Mouse (Mus musculus) midbrain, embryonic 11.5 days (tissue): Measurements from ENCODE around the gene Tpcn2. TPM values are rescaled to one million over a fixed set of nuclear protein-coding genes. Genes with fewer than 3 reads are reported as not detected.

Experiments used
- ATAC-seq: fragments of 200-750 bp; cut with Nextera tagmentation; 2 replicates; pipeline ENCODE4 v1.8.0; 2017; ENCODE audit warnings: moderate TSS enrichment, moderate library complexity; ENCODE audit not compliant: low FRiP score
- DNase-seq: peaks from one replicate; pipeline ENCODE4 v3.0.0; 2015; ENCODE audit warnings: low spot score; ENCODE audit errors: missing footprints
- H3K27ac ChIP-seq: fragments of 300-500 bp; sonication (generic); 2 replicates; pipeline ENCODE4 v1.5.1; 2014; ENCODE audit warnings: low read depth, low read length
- H3K27me3 ChIP-seq: fragments of 300-500 bp; sonication (generic); 2 replicates; pipeline ENCODE4 v1.6.1; 2014; ENCODE audit warnings: mild to moderate bottlenecking, low read length, moderate library complexity, mixed read lengths; ENCODE audit not compliant: control insufficient read depth, insufficient read depth
- H3K36me3 ChIP-seq: fragments of 300-500 bp; sonication (generic); 2 replicates; pipeline ENCODE4 v1.6.1; 2014; ENCODE audit warnings: mild to moderate bottlenecking, low read length, moderate library complexity, mixed read lengths; ENCODE audit not compliant: control insufficient read depth, insufficient read depth
- H3K4me1 ChIP-seq: fragments of 300-500 bp; sonication (generic); 2 replicates; pipeline ENCODE4 v1.6.1; 2014; ENCODE audit warnings: low read length; ENCODE audit not compliant: control insufficient read depth, insufficient read depth
- H3K4me2 ChIP-seq: fragments of 300-500 bp; sonication (generic); 2 replicates; pipeline ENCODE4 v1.6.1; 2014; ENCODE audit warnings: mild to moderate bottlenecking, moderate library complexity
- H3K4me3 ChIP-seq: fragments of 300-500 bp; sonication (generic); 2 replicates; pipeline ENCODE4 v1.5.1; 2014; ENCODE audit warnings: low read depth, low read length
- H3K9ac ChIP-seq: fragments of 300-500 bp; sonication (generic); 2 replicates; pipeline ENCODE4 v1.6.1; 2014; ENCODE audit warnings: low read length
- H3K9me3 ChIP-seq: fragments of 300-500 bp; sonication (generic); 2 replicates; pipeline ENCODE4 v1.6.1; 2016; ENCODE audit warnings: low read length; ENCODE audit not compliant: control insufficient read depth
- WGBS: fragments of 180-500 bp; shearing (Covaris S2); extraction: QIAGEN DNeasy Blood & Tissue Kit; methylation state at CpG from one replicate; pipeline ENCODE4 v1.1.7; 2014; 5-methylcytosine and 5-hydroxymethylcytosine counted together
- polyA plus RNA-seq: library from polyadenylated mRNA; unstranded; fragments of >200 nt; fragmentation: Nextera tagmentation; extraction: Ambion mirVana; gene quantifications from 2 replicates; pipeline ENCODE4 v1.2.1, GENCODE M21; 2014

Tpcn2 gene
- polyA plus RNA-seq, 1 experiment from 2014 or later: 1.9 TPM

GRCm38 (mm10) chr7:145205363-145205902 lies 78.4 kb downstream of the Tpcn2 start:
- H3K9me3 ChIP-seq: no peaks in the 10 kb centered on the region
- H3K9ac ChIP-seq: peak overlapping the region; percentile 59
- peaks cover 31% of the 10 kb centered on the region for H3K4me1 ChIP-seq
- DNase-seq: peak; percentile 90
- H3K27me3 ChIP-seq: no peaks in the 10 kb centered on the region
- peak overlapping the region; percentile 4; the same call in 1 of the 2 replicates for H3K4me2 ChIP-seq
- ATAC-seq: peak; percentile 4; the same call in 1 of the 2 replicates
- H3K4me3 ChIP-seq: no peak overlapping the region
- 84% methylated on average over 4 of the region's 4 CpGs for WGBS
- H3K36me3 ChIP-seq: no peaks in the 10 kb centered on the region
- peak overlapping the region; percentile 99 for H3K27ac ChIP-seq

- Histone ChIP-seq H3K4me1 (no peaks in the 10 kb centered on the region), H3K27ac (no peak overlapping the region)
- 77% methylated on average over 2 of the region's 2 CpGs for WGBS
Observed at GRCm38 (mm10) chr7:145199711-145200110, 84.1 kb downstream of the Tpcn2 start.

GRCm38 (mm10) chr7:145198223-145198714 lies 85.5 kb downstream of the Tpcn2 start:
- H3K9ac ChIP-seq: no peak overlapping the region
- no peak for DNase-seq
- H3K27ac ChIP-seq: no peak overlapping the region
- H3K4me1 ChIP-seq: no peaks in the 10 kb centered on the region
- no peaks in the 10 kb centered on the region for H3K9me3 ChIP-seq
- no peak for ATAC-seq
- WGBS: 68% methylated on average over 4 of the region's 4 CpGs
- H3K27me3 ChIP-seq: no peaks in the 10 kb centered on the region
- H3K4me3 ChIP-seq: no peak overlapping the region
- no peaks in the 10 kb centered on the region for H3K36me3 ChIP-seq
- H3K4me2 ChIP-seq: no peak overlapping the region

More at GRCm38 (mm10) chr7:145199711-145200110, 84.1 kb downstream of the Tpcn2 start:
- H3K36me3 ChIP-seq: no peaks in the 10 kb centered on the region
- no peak overlapping the region for H3K4me2 ChIP-seq
- no peaks in the 10 kb centered on the region for H3K27me3 ChIP-seq
- H3K9me3 ChIP-seq: no peaks in the 10 kb centered on the region
- ATAC-seq (no peak), DNase-seq (no peak)
- H3K4me3 ChIP-seq: no peak overlapping the region
- no peak overlapping the region for H3K9ac ChIP-seq

- H3K9me3 ChIP-seq: no peaks in the 10 kb centered on the region
- H3K4me3 ChIP-seq: no peak overlapping the region
- 42% methylated on average over 3 of the region's 3 CpGs for WGBS
- H3K36me3 ChIP-seq: no peaks in the 10 kb centered on the region
- ATAC-seq (no peak), DNase-seq (no peak)
- no peak overlapping the region for H3K9ac ChIP-seq
- no peak overlapping the region for H3K4me2 ChIP-seq
- H3K27me3 ChIP-seq: no peaks in the 10 kb centered on the region
- H3K4me1 ChIP-seq: no peaks in the 10 kb centered on the region
- no peak overlapping the region for H3K27ac ChIP-seq
Observed at GRCm38 (mm10) chr7:145197711-145198110, 86.1 kb downstream of the Tpcn2 start.

GRCm38 (mm10) chr7:145197042-145197441 lies 86.8 kb downstream of the Tpcn2 start:
- Histone ChIP-seq H3K27ac (no peak overlapping the region), H3K4me3 (no peak overlapping the region), H3K36me3 (no peaks in the 10 kb centered on the region), H3K4me2 (no peak overlapping the region), H3K27me3 (no peaks in the 10 kb centered on the region), H3K9me3 (no peaks in the 10 kb centered on the region), H3K4me1 (no peaks in the 10 kb centered on the region), H3K9ac (no peak overlapping the region)
- no peak for DNase-seq
- no peak for ATAC-seq
- WGBS: 91% methylated on average over 3 of the region's 3 CpGs

- Histone ChIP-seq H3K4me3 (no peak overlapping the region), H3K9me3 (no peaks in the 10 kb centered on the region), H3K27me3 (no peaks in the 10 kb centered on the region), H3K4me1 (no peaks in the 10 kb centered on the region), H3K4me2 (no peak overlapping the region), H3K9ac (no peak overlapping the region), H3K27ac (no peak overlapping the region), H3K36me3 (no peaks in the 10 kb centered on the region)
- DNase-seq (no peak), ATAC-seq (no peak)
- 78% methylated on average over 6 of the region's 6 CpGs for WGBS
Observed at GRCm38 (mm10) chr7:145196340-145196739, 87.5 kb downstream of the Tpcn2 start.

- DNase-seq: no peak
- Histone ChIP-seq H3K4me3 (no peak overlapping the region), H3K27me3 (no peaks in the 10 kb centered on the region), H3K4me1 (no peaks in the 10 kb centered on the region), H3K36me3 (no peaks in the 10 kb centered on the region), H3K9me3 (no peaks in the 10 kb centered on the region), H3K4me2 (no peak overlapping the region), H3K9ac (no peak overlapping the region), H3K27ac (no peak overlapping the region)
- 60% methylated on average over 5 of the region's 5 CpGs for WGBS
- ATAC-seq: no peak
Observed at GRCm38 (mm10) chr7:145195186-145195927, 88.5 kb downstream of the Tpcn2 start.

GRCm38 (mm10) chr7:145194455-145195161 lies 89.2 kb downstream of the Tpcn2 start:
- ATAC-seq (no peak), DNase-seq (no peak)
- 82% methylated on average over 3 of the region's 3 CpGs for WGBS
- no peak overlapping the region for H3K4me2 ChIP-seq
- H3K9ac ChIP-seq: no peak overlapping the region
- no peaks in the 10 kb centered on the region for H3K27me3 ChIP-seq
- no peaks in the 10 kb centered on the region for H3K9me3 ChIP-seq
- no peaks in the 10 kb centered on the region for H3K4me1 ChIP-seq
- no peak overlapping the region for H3K4me3 ChIP-seq
- no peak overlapping the region for H3K27ac ChIP-seq
- no peaks in the 10 kb centered on the region for H3K36me3 ChIP-seq

- H3K9me3 ChIP-seq: no peaks in the 10 kb centered on the region
- no peak overlapping the region for H3K27ac ChIP-seq
- no peaks in the 10 kb centered on the region for H3K4me1 ChIP-seq
- no peak for DNase-seq
- H3K4me2 ChIP-seq: no peak overlapping the region
- H3K36me3 ChIP-seq: no peaks in the 10 kb centered on the region
- ATAC-seq: no peak
- H3K9ac ChIP-seq: no peak overlapping the region
- H3K4me3 ChIP-seq: no peak overlapping the region
- no peaks in the 10 kb centered on the region for H3K27me3 ChIP-seq
- WGBS: 76% methylated on average over 6 of the region's 6 CpGs
Observed at GRCm38 (mm10) chr7:145192836-145193235, 91.0 kb downstream of the Tpcn2 start.
